Mouse (Mus musculus): ENCODE results near the gene Crybb1.

DNA sequence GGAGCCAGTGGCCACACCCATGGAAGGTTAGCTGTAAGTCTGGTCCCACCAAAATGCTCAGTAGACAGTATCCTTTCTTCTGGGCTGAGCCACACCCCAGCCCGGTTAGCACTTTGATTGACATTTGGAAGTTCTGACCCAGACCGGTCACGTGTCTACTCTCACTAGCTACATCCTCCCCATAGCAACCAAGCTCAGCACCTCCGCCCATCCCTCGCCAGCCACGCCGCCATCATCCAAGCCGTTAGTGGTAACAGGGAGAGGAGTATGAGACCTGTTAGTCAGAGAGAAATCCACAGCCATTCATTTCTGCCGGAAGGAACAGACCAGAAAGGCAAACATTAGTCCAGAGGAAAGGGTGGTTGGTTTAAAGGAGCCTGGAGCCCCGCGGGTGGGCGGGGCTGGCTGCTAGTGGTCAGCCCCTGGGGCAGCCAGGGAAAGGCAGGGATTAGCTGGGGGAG, 40.3 kb upstream of the Crybb1 start:
- TF ChIP-seq POLR2A (IDR thresholded peaks at IDR 0.05; ENCODE audit: insufficient read depth, low read length) (no peak), EP300 (IDR thresholded peaks at IDR 0.05; ENCODE audit: insufficient read depth, low read depth, low read length) (no peak)
